Mouse (Mus musculus) bone marrow, adult 2 months (tissue): ENCODE results near the gene Clcn7.

ENCODE experiments used
- CTCF ChIP-seq: fragments of 200-500 bp; IDR thresholded peaks from 2 replicates; pipeline ENCODE4 v1.5.1; 2011; ENCODE audit warnings: low read length, control low read depth; ENCODE audit not compliant: control insufficient read depth, insufficient read depth
- POLR2A ChIP-seq: fragments of 200-500 bp; IDR thresholded peaks from 2 replicates; pipeline ENCODE4 v1.6.1; 2011; ENCODE audit warnings: low read depth, mild to moderate bottlenecking, control low read depth, low read length, borderline replicate concordance; ENCODE audit not compliant: control insufficient read depth

DNA sequence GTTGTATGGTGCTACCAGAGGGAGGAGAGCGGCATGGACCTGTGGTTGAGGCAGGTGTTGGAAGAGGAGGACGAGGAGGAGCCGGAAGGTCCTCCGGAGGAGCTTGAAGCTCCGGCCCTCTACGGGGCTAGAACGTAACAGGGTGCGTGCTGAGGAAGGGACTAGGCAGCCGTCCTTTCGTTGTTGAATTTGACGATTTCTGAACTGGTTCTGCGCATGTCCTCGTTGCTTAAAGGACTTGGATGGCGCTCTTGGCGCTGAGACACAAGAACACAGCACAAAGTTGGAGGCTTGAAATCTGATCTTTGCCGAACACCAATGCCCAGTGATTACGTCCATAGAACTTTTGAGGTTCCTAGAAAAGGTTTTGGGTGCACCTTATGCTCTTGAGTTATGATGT, 51.8 kb downstream of the Clcn7 start:
- TF ChIP-seq POLR2A: no peak
- TF ChIP-seq CTCF: no peak
